Mouse (Mus musculus) fat pad, adult 2 months (tissue): Measurements from ENCODE around the gene Meis1.

ENCODE experiments used
- DNase-seq: peaks from one replicate; pipeline ENCODE4 v3.0.0-alpha.2; 2011; ENCODE audit warnings: low read depth, low spot score; ENCODE audit errors: extremely low read depth

The Meis1 gene

GRCm38 (mm10) chr11:18912311-18913019 is 106.3 kb downstream of the Meis1 start:
- DNase-seq, result no peak

- DNase-seq, result no peak
These were observed 111.9 kb downstream of the Meis1 start for GRCm38 (mm10) chr11:18906866-18907265.

GRCm38 (mm10) chr11:18905431-18905830 is 113.4 kb downstream of the Meis1 start:
- peak; percentile 61 for DNase-seq

GRCm38 (mm10) chr11:18904880-18905279 is 113.9 kb downstream of the Meis1 start:
- no peak for DNase-seq

DNA sequence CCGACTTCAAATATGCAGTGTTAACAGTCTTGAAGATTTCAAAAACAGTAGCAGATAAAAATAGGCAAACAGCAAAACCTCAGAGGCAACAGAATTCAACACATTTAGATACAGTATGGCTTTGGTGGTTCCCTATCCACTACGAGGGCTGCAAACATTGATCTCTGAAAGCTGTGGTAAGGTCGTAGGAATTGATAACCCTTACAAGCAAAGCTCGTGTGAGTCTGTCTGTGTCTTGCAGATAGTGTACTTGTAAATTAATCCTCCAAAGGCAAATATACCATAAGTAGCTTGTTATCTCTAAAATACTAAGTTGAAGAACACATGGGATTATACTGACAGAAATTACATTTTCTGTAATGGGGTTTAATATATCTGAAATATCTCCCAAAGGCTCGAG is 114.5 kb downstream of the Meis1 start:
- DNase-seq, result no peak

DNA sequence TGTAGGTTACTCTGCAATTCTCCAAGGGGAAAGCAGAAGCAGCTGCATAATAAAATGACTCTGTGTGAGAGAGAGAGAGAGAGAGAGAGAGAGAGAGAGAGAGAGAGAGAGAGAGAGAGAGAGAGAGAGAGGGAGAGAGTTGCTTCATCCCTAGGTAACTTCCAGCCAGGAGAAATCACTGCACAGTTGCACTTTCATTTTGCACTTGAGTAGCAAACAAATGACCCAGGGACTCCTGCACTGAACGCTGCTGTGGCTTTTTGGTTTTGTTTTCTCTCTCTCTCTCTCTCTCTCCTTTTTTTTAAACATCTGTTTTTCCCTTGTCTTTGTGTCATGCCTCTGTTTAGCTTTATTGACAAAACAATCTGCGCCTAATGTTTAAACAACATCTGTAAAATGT is 118.3 kb downstream of the Meis1 start:
- no peak for DNase-seq

DNA sequence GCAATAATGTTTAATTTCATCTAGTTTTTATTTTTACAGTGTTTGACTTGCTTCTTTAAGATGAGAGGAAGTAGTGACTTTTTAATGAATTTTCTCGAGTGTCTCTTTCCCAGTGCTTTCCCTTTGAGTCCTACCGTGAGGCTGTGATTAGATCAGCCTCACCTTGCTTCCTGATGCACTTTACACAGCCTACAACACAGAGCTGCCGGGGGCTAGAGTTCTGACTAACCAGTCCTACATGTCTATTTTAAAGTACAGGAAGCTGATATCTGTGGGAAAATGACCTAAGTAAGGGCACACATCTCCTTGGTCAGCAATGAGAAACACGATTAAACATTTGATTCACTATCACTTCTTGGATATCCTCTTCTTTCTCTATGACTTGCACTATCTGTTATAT is 119.9 kb downstream of the Meis1 start:
- no peak for DNase-seq

GRCm38 (mm10) chr11:18897921-18898646 is 120.7 kb downstream of the Meis1 start:
- DNase-seq, result no peak

DNA sequence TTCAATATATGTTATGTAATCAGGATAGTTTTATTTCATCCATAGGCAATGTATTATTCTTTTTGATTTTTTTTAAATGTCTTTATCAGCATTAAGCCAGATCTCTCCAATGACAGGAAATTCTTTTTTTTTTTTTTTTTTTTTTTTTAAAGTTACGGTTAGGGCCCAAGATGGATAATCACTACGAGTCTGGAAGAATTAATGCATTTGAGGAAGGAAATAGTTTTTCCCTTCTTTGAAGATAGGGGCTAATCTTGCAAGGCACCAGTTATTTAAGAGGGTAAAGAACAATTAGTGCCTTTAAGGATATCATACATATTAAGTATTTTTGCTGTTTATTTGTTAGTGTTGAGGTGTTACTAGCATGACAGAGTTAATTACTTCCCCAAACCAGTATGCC is 121.5 kb downstream of the Meis1 start:
- no peak for DNase-seq

DNA sequence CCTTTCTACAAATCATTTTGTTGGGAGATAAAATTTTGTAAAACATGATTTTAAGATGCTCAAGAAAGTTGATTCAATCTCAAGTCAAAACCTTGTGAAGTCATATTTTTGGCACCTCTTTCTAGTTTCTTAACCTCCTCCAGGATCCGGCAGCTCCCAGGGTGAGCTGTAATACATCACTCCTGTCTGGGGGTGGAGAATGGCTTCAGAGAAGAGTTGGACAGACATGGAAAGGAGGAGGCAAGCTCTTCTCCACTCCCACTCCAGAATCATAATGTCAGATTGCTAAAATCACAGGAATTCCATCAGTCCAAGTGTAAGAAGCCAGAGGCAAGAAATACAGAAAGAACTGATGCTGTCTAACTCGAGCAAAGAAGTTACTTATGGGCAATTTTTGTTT is 126.3 kb downstream of the Meis1 start:
- no peak for DNase-seq

DNA sequence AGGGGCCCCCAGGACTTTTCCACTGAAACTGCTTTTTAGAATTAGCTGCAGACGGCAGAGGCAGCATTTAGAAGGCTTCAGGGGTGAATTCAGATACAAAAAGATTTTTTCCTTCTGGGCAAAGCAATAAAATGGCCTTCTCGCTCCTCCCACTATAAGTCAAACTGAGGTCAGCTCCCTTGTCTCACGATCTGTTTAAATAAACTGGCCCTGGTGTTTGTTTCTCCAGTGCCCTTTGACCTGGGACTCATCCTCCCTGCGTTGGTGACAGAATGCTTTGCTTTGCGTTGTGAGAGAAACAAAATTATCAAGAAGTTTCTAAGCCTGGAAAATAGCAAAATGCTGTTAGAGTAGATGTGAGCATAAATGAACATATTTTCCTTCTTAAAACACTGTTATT is 129.6 kb downstream of the Meis1 start:
- no peak for DNase-seq

DNA sequence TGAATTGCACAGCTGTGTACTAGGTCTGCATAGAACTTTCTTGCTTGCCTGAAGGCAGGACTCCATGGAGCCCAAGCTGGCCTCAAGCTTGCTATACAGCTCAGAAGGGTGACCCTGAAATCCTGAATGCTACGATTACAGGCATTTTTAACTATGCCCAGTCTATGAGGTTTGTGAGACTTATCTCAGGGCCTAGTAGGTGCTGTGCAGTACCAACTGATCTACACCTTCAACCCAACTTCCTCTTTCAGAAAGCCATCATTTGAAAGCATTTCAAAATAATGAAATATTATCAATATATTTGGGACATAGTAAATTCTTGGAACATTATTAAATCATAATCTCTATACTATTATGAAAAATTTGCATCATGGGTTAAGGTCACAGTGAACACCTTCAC is 130.1 kb downstream of the Meis1 start:
- DNase-seq, result no peak

DNA sequence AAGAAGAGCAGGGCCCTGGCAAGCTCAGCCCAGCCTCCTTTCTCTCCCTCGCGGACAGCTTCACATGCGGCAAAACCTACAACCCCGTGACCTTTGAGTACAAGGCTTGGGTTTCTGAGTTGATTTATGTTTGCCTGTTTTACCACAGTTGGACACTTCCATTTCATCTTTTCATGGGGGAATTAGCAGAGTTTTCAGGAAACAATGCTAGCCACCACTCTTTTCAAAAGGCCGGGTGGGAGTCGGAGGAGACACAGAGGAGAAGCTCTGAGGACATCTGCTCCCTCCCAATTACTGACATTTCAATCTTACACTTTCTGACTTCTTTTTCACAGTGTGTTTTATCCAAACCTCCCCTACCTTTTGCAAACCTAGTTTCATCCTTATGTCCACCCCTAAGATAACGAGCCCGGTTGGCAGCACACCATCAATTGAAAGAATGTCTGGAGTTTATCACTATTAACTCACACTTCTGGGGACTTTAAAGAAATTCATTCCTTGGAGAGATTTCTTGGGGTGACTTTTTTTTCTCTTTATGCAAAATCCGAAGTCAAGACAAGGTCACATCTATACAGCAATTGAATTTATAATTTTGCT is 133.0 kb downstream of the Meis1 start:
- no peak for DNase-seq

GRCm38 (mm10) chr11:18885036-18885728 is 133.6 kb downstream of the Meis1 start:
- DNase-seq, result no peak

GRCm38 (mm10) chr11:18883987-18884386 is 134.8 kb downstream of the Meis1 start:
- DNase-seq, result no peak

- DNase-seq, result no peak
These were observed 135.3 kb downstream of the Meis1 start for GRCm38 (mm10) chr11:18883507-18883881.

DNA sequence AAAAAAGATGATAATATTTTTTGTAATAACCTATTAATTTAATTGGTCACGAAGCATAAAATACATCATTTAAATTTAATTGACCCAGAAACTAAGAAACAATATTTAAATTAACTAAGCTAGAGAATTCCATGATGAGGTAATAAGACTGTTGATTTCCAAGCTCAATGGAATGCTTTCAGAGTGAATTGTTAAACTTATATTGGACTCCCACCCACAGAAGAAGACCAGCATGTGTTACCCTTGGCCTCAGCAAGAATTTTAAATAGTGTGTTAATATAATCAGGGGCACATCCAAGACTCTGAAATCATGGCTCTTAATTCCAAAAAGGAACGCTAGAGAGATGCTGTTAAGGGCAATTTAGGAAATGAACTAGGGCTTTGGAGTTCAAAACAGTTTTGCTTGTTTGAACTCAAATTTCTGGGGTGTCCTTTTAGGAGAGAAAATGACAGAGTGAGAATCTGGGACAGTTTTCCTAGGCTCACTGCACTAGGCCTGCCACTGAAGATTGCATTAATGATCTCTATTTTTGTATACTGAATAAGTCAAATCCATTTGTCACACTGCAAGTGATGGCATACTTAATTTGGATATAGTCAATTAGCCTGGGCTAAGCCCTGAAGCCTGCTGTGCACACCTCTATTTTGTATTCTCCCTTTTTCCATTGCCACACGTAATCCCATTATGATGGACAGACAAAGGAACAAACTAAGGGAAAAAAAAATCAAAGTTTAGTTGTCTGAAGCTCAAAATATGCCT is 135.9 kb downstream of the Meis1 start:
- DNase-seq, result no peak

- no peak for DNase-seq
These were observed 136.5 kb downstream of the Meis1 start for GRCm38 (mm10) chr11:18882315-18882714.

- no peak for DNase-seq
These were observed 138.0 kb downstream of the Meis1 start for GRCm38 (mm10) chr11:18880806-18881205.

GRCm38 (mm10) chr11:18879456-18879818 is 139.3 kb downstream of the Meis1 start:
- no peak for DNase-seq
